Mouse (Mus musculus) cortical plate, adult 2 months (tissue): ENCODE data around the gene Olfr504. TPM values are rescaled to one million over a fixed set of nuclear protein-coding genes. Genes with fewer than 3 reads are reported as not detected.
"Not testable (repeated sequence)": the region's sequence is repeated elsewhere in the genome, so short reads cannot be mapped to it uniquely, and the experiment has no call there.

Experiments
- H3K27ac ChIP-seq: fragments of 200-500 bp; 2 replicates; pipeline ENCODE4 v1.5.1; 2012; ENCODE audit warnings: low read length, control low read depth, inconsistent platforms; ENCODE audit not compliant: insufficient read depth
- H3K4me1 ChIP-seq: fragments of 200-500 bp; 2 replicates; pipeline ENCODE4 v1.6.1; 2011; ENCODE audit warnings: low read length; ENCODE audit not compliant: control insufficient read depth, insufficient read depth
- H3K4me3 ChIP-seq: fragments of 200-500 bp; 2 replicates; pipeline ENCODE4 v1.5.1; 2011; ENCODE audit warnings: mild to moderate bottlenecking, low read length, control low read depth; ENCODE audit not compliant: insufficient read depth
- CTCF ChIP-seq: fragments of 200-500 bp; IDR thresholded peaks from 2 replicates; pipeline ENCODE4 v1.5.1; 2011; ENCODE audit warnings: mild to moderate bottlenecking, control low read depth, low read length; ENCODE audit not compliant: insufficient read depth; ENCODE audit errors: extremely low read depth
- POLR2A ChIP-seq: fragments of 200-500 bp; IDR thresholded peaks from 2 replicates; pipeline ENCODE4 v1.6.1; 2011; ENCODE audit warnings: mild to moderate bottlenecking, low read length, control low read depth; ENCODE audit not compliant: insufficient read depth; ENCODE audit errors: extremely low read depth
- polyA plus RNA-seq: library from polyadenylated mRNA; depleted of rRNA; stranded (reverse); fragments of >200 nt; gene quantifications from 2 replicates; pipeline ENCODE4 v1.2.3, GENCODE M21; 2012; rRNA removed

The Olfr504 gene
- polyA plus RNA-seq: not detected in 2 replicates

DNA sequence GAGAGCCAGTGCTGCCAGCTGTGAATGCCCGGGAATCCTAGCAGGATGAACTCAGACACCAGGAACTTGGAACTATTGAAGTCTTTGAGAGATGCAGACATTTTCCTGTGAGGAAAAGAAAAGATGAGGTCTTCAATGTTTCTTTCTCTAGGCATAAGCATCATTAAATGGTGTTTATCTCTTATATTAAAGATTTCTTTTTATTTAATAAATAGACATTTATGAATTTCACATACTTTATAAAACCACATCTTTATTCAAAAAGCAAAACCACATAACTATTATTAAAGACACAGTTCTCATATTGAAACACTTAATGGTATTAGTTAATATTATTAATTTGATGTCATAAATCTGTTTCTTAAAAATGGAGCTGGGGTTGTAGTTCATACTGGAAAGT is at the start of gene Olfr504:
Olfr504 (minus strand) TSS at position 101 of the 400 bp plus-strand sequence.
- Histone ChIP-seq H3K4me3 (no peak within 1 kb of the TSS), H3K4me1 (no peaks in the 10 kb centered on the region), H3K27ac (no peak within 1 kb of the TSS)
- no peak for TF ChIP-seq CTCF
- TF ChIP-seq POLR2A: no peak

DNA sequence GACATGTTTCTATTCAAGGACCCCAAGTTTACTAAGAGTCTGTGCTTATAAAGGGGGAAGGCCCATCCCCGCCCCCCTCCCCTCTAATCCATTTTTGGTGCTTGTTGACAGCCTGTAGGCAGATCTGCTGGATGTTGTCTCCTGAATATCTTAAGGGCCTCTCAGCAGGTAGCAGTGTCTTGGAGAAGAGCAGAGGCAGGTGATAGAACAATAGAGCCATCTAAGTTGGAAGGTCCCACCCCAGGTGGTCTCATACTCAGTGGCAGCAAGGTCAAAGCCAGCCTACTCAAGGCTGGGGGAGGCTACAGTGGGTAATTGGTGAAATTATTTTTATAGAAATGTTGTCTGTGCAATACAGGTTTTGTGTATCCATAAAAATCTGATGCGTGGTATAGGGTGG is 48.5 kb upstream of the Olfr504 start:
- H3K27ac ChIP-seq: no peak overlapping the region
- H3K4me1 ChIP-seq: no peaks in the 10 kb centered on the region
- TF ChIP-seq POLR2A: no peak
- TF ChIP-seq CTCF: no peak

GRCm38 (mm10) chr7:108610487-108610886 is 44.9 kb upstream of the Olfr504 start, which contains the start of gene Olfr506:
Olfr506 (plus strand) TSS chr7:108610787.
- Histone ChIP-seq H3K4me1 (no peaks in the 10 kb centered on the region), H3K27ac (no peak within 1 kb of the TSS), H3K4me3 (no peak within 1 kb of the TSS)
- no peak for TF ChIP-seq POLR2A
- no peak for TF ChIP-seq CTCF

More for the DNA sequence above, 48.5 kb upstream of the Olfr504 start:
- no peak overlapping the region for H3K4me3 ChIP-seq

DNA sequence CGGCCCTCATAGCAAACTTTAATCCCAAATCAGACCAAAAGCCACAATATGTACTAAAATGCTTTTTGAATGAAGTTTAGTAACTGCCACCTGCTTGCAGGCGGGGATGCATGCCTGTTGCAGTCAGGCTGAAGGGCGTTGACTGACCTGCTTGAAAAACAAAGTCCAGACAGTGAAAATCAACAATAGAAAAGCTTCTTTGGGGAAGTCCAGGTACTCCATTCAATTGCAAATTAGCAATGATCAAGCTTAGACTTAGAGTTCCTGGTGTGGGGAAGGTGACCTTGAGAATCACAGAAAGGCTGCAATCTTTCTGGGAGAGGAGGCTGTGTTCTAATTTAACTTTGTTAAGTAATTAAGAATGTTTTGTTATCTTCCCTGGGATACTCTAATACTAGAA is 36.3 kb upstream of the Olfr504 start:
- not testable (repeated sequence) for H3K4me1 ChIP-seq, H3K27ac ChIP-seq, H3K4me3 ChIP-seq

DNA sequence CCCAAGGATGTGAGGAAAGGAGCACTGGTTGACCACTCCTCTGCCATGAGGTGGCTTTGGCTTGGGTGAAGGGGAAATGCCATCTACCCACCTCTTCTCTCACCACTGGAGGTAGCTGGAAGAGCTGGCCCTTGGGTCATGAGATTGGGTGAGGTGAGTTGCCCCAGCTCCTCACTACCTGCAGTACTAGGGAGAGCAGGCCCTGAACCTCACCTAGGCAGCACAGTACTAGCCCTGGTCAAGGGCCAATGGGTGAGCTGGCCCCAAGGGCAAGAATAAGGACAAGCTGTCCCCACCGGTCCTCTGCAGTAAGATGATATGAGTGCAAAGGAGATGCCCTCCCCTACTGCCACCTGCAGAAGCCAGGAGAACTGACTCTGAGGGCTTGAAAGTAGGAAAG is 24.2 kb upstream of the Olfr504 start:
- Histone ChIP-seq H3K4me3 (no peak overlapping the region), H3K27ac (no peak overlapping the region), H3K4me1 (no peaks in the 10 kb centered on the region)
- TF ChIP-seq CTCF (no peak), POLR2A (no peak)

DNA sequence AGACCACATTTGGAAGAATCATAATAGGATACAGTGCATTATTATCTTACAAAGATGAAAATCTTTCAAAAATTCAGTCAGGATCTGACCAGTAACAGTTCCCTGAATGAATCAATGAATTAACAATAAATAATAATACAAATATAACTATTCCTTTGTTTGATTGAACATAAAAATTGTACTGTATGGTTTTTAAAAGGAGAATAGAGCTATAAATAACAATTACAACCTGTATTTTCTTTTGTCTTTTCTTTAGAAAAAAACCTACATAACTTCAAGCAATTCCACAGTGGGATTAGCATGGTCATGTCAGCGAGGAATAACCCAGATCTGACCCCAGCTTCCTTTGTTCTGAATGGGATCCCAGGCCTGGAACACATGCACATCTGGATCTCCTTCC is 21.4 kb downstream of the Olfr504 start, which contains the start of gene Olfr503:
Olfr503 (plus strand) TSS at position 301 of the 400 bp plus-strand sequence.
- not testable (repeated sequence) for H3K27ac ChIP-seq, H3K4me1 ChIP-seq, H3K4me3 ChIP-seq

DNA sequence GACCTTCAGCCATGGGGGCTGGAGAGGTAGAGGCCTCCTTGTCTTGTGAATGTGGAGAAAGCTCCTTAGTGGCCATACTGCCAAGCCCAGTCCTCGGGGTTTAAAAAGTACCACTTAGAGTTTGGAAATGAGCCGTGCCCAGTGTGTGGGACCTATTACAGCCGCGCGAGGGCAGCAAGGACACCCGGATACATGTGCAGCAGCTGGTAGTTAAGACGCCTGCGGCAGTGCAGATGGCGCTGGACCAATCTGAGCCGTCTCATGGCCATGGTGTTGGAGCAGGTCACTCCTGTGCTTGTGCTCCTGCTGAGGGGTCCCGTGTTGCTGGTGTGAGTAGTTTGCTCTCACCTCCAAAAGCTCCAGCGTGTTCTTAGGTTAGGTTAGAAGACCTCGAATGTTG is 23.2 kb downstream of the Olfr504 start:
- no peak overlapping the region for H3K4me3 ChIP-seq
- no peaks in the 10 kb centered on the region for H3K4me1 ChIP-seq
- no peak for TF ChIP-seq POLR2A
- TF ChIP-seq CTCF: no peak
- H3K27ac ChIP-seq: no peak overlapping the region

- TF ChIP-seq CTCF (no peak), POLR2A (no peak)
- Histone ChIP-seq H3K27ac (no peak within 1 kb of the TSS), H3K4me1 (no peaks in the 10 kb centered on the region), H3K4me3 (no peak within 1 kb of the TSS)
These were observed 40.6 kb downstream of the Olfr504 start, which contains the start of gene Olfr502 for GRCm38 (mm10) chr7:108524965-108525364. Olfr502 (minus strand) TSS chr7:108525065.

Other genes starting within 250 kb of the Olfr504 start
- gene Olfr492, start 242.1 kb downstream of the Olfr504 start, polyA plus RNA-seq: not detected in 2 replicates
- gene Olfr493, start 218.8 kb downstream of the Olfr504 start, polyA plus RNA-seq: not detected in 2 replicates
- gene Olfr494, start 200.5 kb downstream of the Olfr504 start, polyA plus RNA-seq: not detected in 2 replicates
- not detected in 2 replicates for gene Olfr495, start 172.6 kb downstream of the Olfr504 start, polyA plus RNA-seq
- not detected in 2 replicates for gene Olfr497, start 145.4 kb downstream of the Olfr504 start, polyA plus RNA-seq
- gene Olfr498, start 100.5 kb downstream of the Olfr504 start, polyA plus RNA-seq: not detected in 2 replicates
- not detected in 2 replicates for gene Olfr502, start 40.7 kb downstream of the Olfr504 start, polyA plus RNA-seq
- gene Olfr503, start 21.3 kb downstream of the Olfr504 start, polyA plus RNA-seq: not detected in 2 replicates
- gene Olfr506, start 45.0 kb upstream of the Olfr504 start, polyA plus RNA-seq: not detected in 2 replicates
- not detected in 2 replicates for gene Olfr507, start 56.0 kb upstream of the Olfr504 start, polyA plus RNA-seq
- gene Olfr508, start 64.2 kb upstream of the Olfr504 start, polyA plus RNA-seq: not detected in 2 replicates
- gene Olfr509, start 86.1 kb upstream of the Olfr504 start, polyA plus RNA-seq: not detected in 2 replicates
- gene Olfr510, start 100.6 kb upstream of the Olfr504 start, polyA plus RNA-seq: not detected in 2 replicates
- not detected in 2 replicates for gene Olfr512, start 147.5 kb upstream of the Olfr504 start, polyA plus RNA-seq
- gene Olfr513, start 185.2 kb upstream of the Olfr504 start, polyA plus RNA-seq: not detected in 2 replicates